Mouse (Mus musculus) cerebellum, postnatal 14 days (tissue): ENCODE results near the gene 1700010I14Rik.

Source experiments
- DNase-seq, 2 experiments: peaks; one replicate each; pipeline ENCODE4 v3.0.0; 2021; ENCODE audit warnings: mixed read lengths in 2 of 2

1700010I14Rik gene

GRCm38 (mm10) chr17:9030181-9030580 is 42.0 kb downstream of the 1700010I14Rik start:
- DNase-seq = peak in 1 of 2 experiments; percentile 18

- DNase-seq = peak; percentile 95 to 96
Measured at GRCm38 (mm10) chr17:9031241-9032141, 43.4 kb downstream of the 1700010I14Rik start.

GRCm38 (mm10) chr17:9032362-9033044 is 44.4 kb downstream of the 1700010I14Rik start:
- DNase-seq = peak; percentile 57 to 80

GRCm38 (mm10) chr17:9033511-9033910 is 45.4 kb downstream of the 1700010I14Rik start:
- no peak for DNase-seq

- DNase-seq = no peak
Measured at GRCm38 (mm10) chr17:9035561-9036348, 47.6 kb downstream of the 1700010I14Rik start.

GRCm38 (mm10) chr17:9042723-9043122 is 54.6 kb downstream of the 1700010I14Rik start:
- DNase-seq = peak; percentile 41 to 59

GRCm38 (mm10) chr17:9052441-9052980 is 64.4 kb downstream of the 1700010I14Rik start:
- peak; percentile 18 to 24 for DNase-seq

- peak; percentile 5 to 8 for DNase-seq
Measured at GRCm38 (mm10) chr17:9059360-9059932, 71.3 kb downstream of the 1700010I14Rik start.
